Mouse (Mus musculus) CD4-positive, CD25-positive, alpha-beta regulatory T cell, adult 4 months (primary cell): Measurements from ENCODE around the gene Kri1. TPM values are rescaled to one million over a fixed set of nuclear protein-coding genes. Genes with fewer than 3 reads are reported as not detected.
A peak's percentile ranks its signal among the peaks of the same experiment; 100 is the strongest.
"Not testable (repeated sequence)": the region's sequence is repeated elsewhere in the genome, so short reads cannot be mapped to it uniquely, and the experiment has no call there.

Source experiments
- ATAC-seq: one replicate; pipeline ENCODE4 v1.8.0; 2017
- polyA plus RNA-seq, 2 experiments: library from polyadenylated mRNA; unstranded; fragments of 100-300 nt; shearing (Covaris generic); gene quantifications; one replicate each; pipeline ENCODE4 v1.2.1; 2017

Gene Kri1
- polyA plus RNA-seq, 2 experiments from 2014 or later: 25.2 to 45.3 TPM

GRCm38 (mm10) chr9:21273520-21274228 lies 14.1 kb downstream of the Kri1 start:
- no peak for ATAC-seq

- ATAC-seq: no peak
Measured at GRCm38 (mm10) chr9:21273094-21273493, 14.7 kb downstream of the Kri1 start.

GRCm38 (mm10) chr9:21272391-21272790 lies 15.4 kb downstream of the Kri1 start:
- no peak for ATAC-seq

GRCm38 (mm10) chr9:21269590-21269989 lies 18.2 kb downstream of the Kri1 start:
- not testable (repeated sequence) for ATAC-seq

GRCm38 (mm10) chr9:21268305-21268704 lies 19.5 kb downstream of the Kri1 start:
- ATAC-seq: no peak

- ATAC-seq: no peak
Measured at GRCm38 (mm10) chr9:21266889-21267288, 20.9 kb downstream of the Kri1 start.

GRCm38 (mm10) chr9:21265611-21266010 lies 22.2 kb downstream of the Kri1 start:
- ATAC-seq: no peak

GRCm38 (mm10) chr9:21265000-21265561 lies 22.7 kb downstream of the Kri1 start, which contains the start of gene Atg4d:
Atg4d (plus strand) TSS chr9:21265293.
- peak; percentile 98 for ATAC-seq

- no peak for ATAC-seq
Measured at GRCm38 (mm10) chr9:21264272-21264999, 23.3 kb downstream of the Kri1 start.

- ATAC-seq: no peak
Measured at GRCm38 (mm10) chr9:21261831-21262230, 25.9 kb downstream of the Kri1 start.

- peak; percentile 33 for ATAC-seq
Measured at GRCm38 (mm10) chr9:21260491-21261040, 27.2 kb downstream of the Kri1 start.

GRCm38 (mm10) chr9:21256349-21256748 lies 31.4 kb downstream of the Kri1 start:
- ATAC-seq: not testable (repeated sequence)

- ATAC-seq: no peak
Measured at GRCm38 (mm10) chr9:21254690-21255089, 33.1 kb downstream of the Kri1 start.

- ATAC-seq: no peak
Measured at GRCm38 (mm10) chr9:21251116-21251735, 36.5 kb downstream of the Kri1 start.

- no peak for ATAC-seq
Measured at GRCm38 (mm10) chr9:21250509-21250908, 37.3 kb downstream of the Kri1 start.

- no peak for ATAC-seq
Measured at GRCm38 (mm10) chr9:21249629-21250508, 37.9 kb downstream of the Kri1 start.

GRCm38 (mm10) chr9:21248326-21248725 lies 39.4 kb downstream of the Kri1 start, which contains the start of gene S1pr5:
S1pr5 (minus strand) TSS chr9:21248443.
- no peak for ATAC-seq

GRCm38 (mm10) chr9:21246342-21246741 lies 41.4 kb downstream of the Kri1 start:
- no peak for ATAC-seq

- ATAC-seq: no peak
Measured at GRCm38 (mm10) chr9:21245113-21245487, 42.7 kb downstream of the Kri1 start.

- ATAC-seq: no peak
Measured at GRCm38 (mm10) chr9:21244428-21245112, 43.2 kb downstream of the Kri1 start.

GRCm38 (mm10) chr9:21243826-21244427 lies 43.8 kb downstream of the Kri1 start:
- ATAC-seq: no peak
